Mouse (Mus musculus) gastrocnemius, postnatal 14 days (tissue): ENCODE results near the gene Pias1. TPM values are rescaled to one million over a fixed set of nuclear protein-coding genes. Genes with fewer than 3 reads are reported as not detected.

Source experiments
- DNase-seq: peaks from one replicate; pipeline ENCODE4 v3.0.0; 2021; ENCODE audit warnings: mixed read lengths
- intact Hi-C: fragments of 180-260 bp; cut with DNase I; formaldehyde crosslinking; loops from one replicate; pipeline ENCODE4 v1.15.1; 2025; ENCODE audit warnings: low total_unique reads
- total RNA-seq, 2 experiments: library from RNA; stranded (reverse); gene quantifications; 2 replicates each; pipeline ENCODE4 v1.2.3; 2021

Pias1 gene
- total RNA-seq, 2 experiments from 2014 or later: 13.8 to 15.8 TPM

GRCm38 (mm10) chr9:62829877-62830276, 157.8 kb downstream of the Pias1 start:
- intact Hi-C loops: no loop called here
- DNase-seq: no peak

GRCm38 (mm10) chr9:62828662-62829086, 159.1 kb downstream of the Pias1 start:
- intact Hi-C loops: no loop called here
- DNase-seq: peak; percentile 95

Other genes with a start within 250 kb of the Pias1 start
- gene Fem1b, start 176.0 kb downstream of the Pias1 start, total RNA-seq: 10 to 100 TPM; 15.9 to 19.0 TPM
- gene Cln6, start 149.1 kb downstream of the Pias1 start, total RNA-seq: 10 to 100 TPM; 10.3 to 10.6 TPM
- 1 to 10 TPM; 1.8 to 3.4 TPM for gene Calml4, start 129.8 kb downstream of the Pias1 start, total RNA-seq
- gene Skor1, start 161.0 kb upstream of the Pias1 start, total RNA-seq: under 1 TPM in 1 of 2 experiments, not detected in 1; 0.12 TPM